Mouse (Mus musculus): ENCODE data around the gene Plce1.
"Not testable (repeated sequence)": the region's sequence is repeated elsewhere in the genome, so short reads cannot be mapped to it uniquely, and the experiment has no call there.

The Plce1 gene

GRCm38 (mm10) chr19:38639050-38639449 is 158.1 kb downstream of the Plce1 start:
- DNase-seq (ENCODE audit: low read depth, low spot score) = no peak

- no peak for DNase-seq (ENCODE audit: low read depth, low spot score)
These were observed 158.9 kb downstream of the Plce1 start for GRCm38 (mm10) chr19:38639805-38640204.

GRCm38 (mm10) chr19:38642515-38642914 is 161.6 kb downstream of the Plce1 start:
- not testable (repeated sequence) for DNase-seq (ENCODE audit: low read depth, low spot score)

GRCm38 (mm10) chr19:38644871-38645595 is 164.1 kb downstream of the Plce1 start:
- no peak for DNase-seq (ENCODE audit: low read depth, low spot score)

- DNase-seq (ENCODE audit: low read depth, low spot score) = no peak
These were observed 177.1 kb downstream of the Plce1 start for GRCm38 (mm10) chr19:38657980-38658379.

- DNase-seq (ENCODE audit: low read depth, low spot score) = no peak
These were observed 184.5 kb downstream of the Plce1 start for GRCm38 (mm10) chr19:38665398-38665797.

- no peak for DNase-seq (ENCODE audit: low read depth, low spot score)
These were observed 191.2 kb downstream of the Plce1 start for GRCm38 (mm10) chr19:38672015-38672600.

GRCm38 (mm10) chr19:38673936-38674335 is 193.0 kb downstream of the Plce1 start:
- DNase-seq (ENCODE audit: low read depth, low spot score) = no peak

GRCm38 (mm10) chr19:38678655-38679054 is 197.7 kb downstream of the Plce1 start:
- DNase-seq (ENCODE audit: low read depth, low spot score) = no peak

GRCm38 (mm10) chr19:38679520-38679919 is 198.6 kb downstream of the Plce1 start:
- no peak for DNase-seq (ENCODE audit: low read depth, low spot score)

- DNase-seq (ENCODE audit: low read depth, low spot score) = no peak
These were observed 206.4 kb downstream of the Plce1 start for GRCm38 (mm10) chr19:38687326-38687725.

- no peak for DNase-seq (ENCODE audit: low read depth, low spot score)
These were observed 208.0 kb downstream of the Plce1 start for GRCm38 (mm10) chr19:38688741-38689507.

- DNase-seq (ENCODE audit: low read depth, low spot score) = no peak
These were observed 209.4 kb downstream of the Plce1 start for GRCm38 (mm10) chr19:38690276-38690675.

GRCm38 (mm10) chr19:38691533-38691932 is 210.6 kb downstream of the Plce1 start:
- DNase-seq (ENCODE audit: low read depth, low spot score) = no peak

GRCm38 (mm10) chr19:38693331-38693730 is 212.4 kb downstream of the Plce1 start:
- no peak for DNase-seq (ENCODE audit: low read depth, low spot score)

- no peak for DNase-seq (ENCODE audit: low read depth, low spot score)
These were observed 212.9 kb downstream of the Plce1 start for GRCm38 (mm10) chr19:38693769-38694168.

- no peak for DNase-seq (ENCODE audit: low read depth, low spot score)
These were observed 220.9 kb downstream of the Plce1 start for GRCm38 (mm10) chr19:38701776-38702175.

- peak; percentile 13 for DNase-seq (ENCODE audit: low read depth, low spot score)
These were observed 223.8 kb downstream of the Plce1 start for GRCm38 (mm10) chr19:38704742-38705141.

- DNase-seq (ENCODE audit: low read depth, low spot score) = no peak
These were observed 224.3 kb downstream of the Plce1 start for GRCm38 (mm10) chr19:38705244-38705643.

- DNase-seq (ENCODE audit: low read depth, low spot score) = no peak
These were observed 225.5 kb downstream of the Plce1 start for GRCm38 (mm10) chr19:38706449-38706848.

- DNase-seq (ENCODE audit: low read depth, low spot score) = no peak
These were observed 228.5 kb downstream of the Plce1 start for GRCm38 (mm10) chr19:38709376-38709775.

GRCm38 (mm10) chr19:38721808-38722207 is 240.9 kb downstream of the Plce1 start:
- no peak for DNase-seq (ENCODE audit: low read depth, low spot score)

- DNase-seq (ENCODE audit: low read depth, low spot score) = no peak
These were observed 242.1 kb downstream of the Plce1 start for GRCm38 (mm10) chr19:38722982-38723381.

All from embryo, embryonic 11.5 days (tissue).